22 mouse cellular contexts compared by ENCODE assay signal in the genomic region with DNA sequence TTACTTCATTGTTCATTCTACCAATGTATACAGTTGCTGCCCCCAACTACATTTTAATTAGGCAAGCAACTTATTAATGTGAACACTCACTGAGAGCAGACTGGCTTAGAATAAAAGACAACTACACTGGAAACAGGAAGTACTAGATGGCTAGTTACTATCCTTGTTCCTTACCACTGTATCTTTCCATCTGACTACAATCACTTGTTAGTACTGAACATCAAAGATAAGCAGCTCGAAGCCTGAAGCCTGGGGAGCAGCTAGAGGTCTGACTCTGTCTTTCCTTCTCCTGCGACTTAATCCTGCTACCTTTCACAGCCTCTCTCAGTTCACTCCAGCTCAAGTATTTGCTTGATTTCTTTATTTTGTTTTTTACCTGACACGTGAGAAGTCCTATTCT. TPM values are rescaled to one million over a fixed set of nuclear protein-coding genes. Genes with fewer than 3 reads are reported as not detected.
A peak's percentile ranks its signal among the peaks of the same experiment; 100 is the strongest.
DNase-seq lines count a peak whose midpoint lies in the region; ATAC-seq and TF ChIP-seq lines count a peak whose summit lies in the region.
"Had no signal": no experiment of that assay in that cellular context is flagged by ENCODE, and none has a peak within 500 bp of the region (broad histone marks: within the 10 kb centered on the region; RNA-seq: fewer than 3 reads in every experiment).

No protein-coding gene starts in this region.

- H3K9me3 ChIP-seq in G1E (replicated peaks) (peaks cover 4% of the 10 kb centered on the region), MEL (replicated peaks; ENCODE audit: insufficient read depth, low read length) (no peaks in the 10 kb centered on the region)
- no peaks in the 10 kb centered on the region for H3K9me3 ChIP-seq in forebrain, postnatal 0 days (ENCODE audit: low read length)

- no peak for TF ChIP-seq POLR2A in MEL (IDR thresholded peaks at IDR 0.05; ENCODE audit: control insufficient read depth in 1 of 2, insufficient read depth in 1 of 2, low read depth in 1 of 2, low read length in 2 of 2, poor library complexity in 1 of 2)

- TF ChIP-seq EP300 in MEL (IDR thresholded peaks at IDR 0.05; ENCODE audit: low read depth in 1 of 2, low read length in 2 of 2), result peak; percentile 53 to 72; a peak in 3 of 4 replicates

- 74% methylated on average over 3 of the region's 3 CpGs for WGBS in forebrain, postnatal 0 days

- peaks cover 16% of the 10 kb centered on the region for H3K4me1 ChIP-seq in G1E (ENCODE audit: insufficient read depth, low read depth, low read length)
- peaks cover 9 to 13% of the 10 kb centered on the region in 2 experiments for H3K4me1 ChIP-seq in MEL (ENCODE audit: control insufficient read depth in 1 of 2, insufficient read depth in 2 of 2, low read length in 2 of 2)
- H3K4me1 ChIP-seq in forebrain, postnatal 0 days (ENCODE audit: insufficient read depth), result no peaks in the 10 kb centered on the region

- DNase-seq in heart, adult 11 months, result peak; percentile 40
- no peak for DNase-seq in heart, postnatal 36 days
- DNase-seq in G1E (ENCODE audit: low spot score) (peak; percentile 30), MEL (ENCODE audit: low read depth, low spot score) (peak; percentile 55)
- DNase-seq in gastrocnemius, adult 8-10 months (ENCODE audit: low spot score in 2 of 2), result no peak
- no peak for DNase-seq in forebrain, postnatal 0 days
- DNase-seq: adrenal gland, adult 2 months; adrenal gland, adult 8-10 months; adrenal gland, postnatal 10 days; adrenal gland, postnatal 14 days; adrenal gland, postnatal 25 days; adrenal gland, postnatal 36 days; B cell, adult 2 months; cerebellum, adult 11 months; cerebellum, adult 11-12 months; cerebellum, adult 18-20 months; cerebellum, adult 2 months; cerebellum, adult 8-10 months had no signal

- H3K27ac ChIP-seq in MEL (ENCODE audit: control insufficient read depth, low read depth, low read length), result no peak overlapping the region
- no peak overlapping the region for H3K27ac ChIP-seq in forebrain, postnatal 0 days (ENCODE audit: low read depth, low read length)

- no peaks in the 10 kb centered on the region for H3K79me2 ChIP-seq in MEL (ENCODE audit: control insufficient read depth, insufficient read depth, low read length, poor library complexity)

- no peak for TF ChIP-seq RAD21 in MEL (IDR thresholded peaks at IDR 0.05; ENCODE audit: low read depth, low read length)

- intact Hi-C loops in heart, postnatal 36 days (cut with DNase I), result no loop called here

- no peak overlapping the region for H3K4me2 ChIP-seq in forebrain, postnatal 0 days (ENCODE audit: low read depth)

- H3K27me3 ChIP-seq in G1E (ENCODE audit: insufficient read depth, low read length) (no peaks in the 10 kb centered on the region), MEL (ENCODE audit: control insufficient read depth in 1 of 2, insufficient read depth in 2 of 2, low read length in 2 of 2) (no peaks in the 10 kb centered on the region)
- H3K27me3 ChIP-seq in forebrain, postnatal 0 days (ENCODE audit: insufficient read depth, low read length), result no peaks in the 10 kb centered on the region
- H3K27me3 ChIP-seq: CH12.LX, Patski had no signal

- peak; percentile 80 for ATAC-seq in G1E (ENCODE audit: extremely low read depth, insufficient number of reproducible peaks, low FRiP score, poor library complexity, severe bottlenecking)
- ATAC-seq in forebrain, postnatal 0 days, result no peak
- ATAC-seq: activated CD4-positive, CD25-positive, alpha-beta regulatory T cell, adult 4 months; CD4-positive, CD25-positive, alpha-beta regulatory T cell, adult 4 months; Patski had no signal

- no peaks in the 10 kb centered on the region for H3K36me3 ChIP-seq in G1E (replicated peaks)
- peaks cover 0 to 10% of the 10 kb centered on the region in 2 experiments; a peak in 2 of 4 replicates for H3K36me3 ChIP-seq in MEL (ENCODE audit: control insufficient read depth in 1 of 2, insufficient read depth in 2 of 2, low read length in 2 of 2)
- no peaks in the 10 kb centered on the region for H3K36me3 ChIP-seq in forebrain, postnatal 0 days (ENCODE audit: insufficient read depth)

- H3K4me3 ChIP-seq in G1E (ENCODE audit: low read depth, low read length) (no peak overlapping the region), MEL (ENCODE audit: control insufficient read depth in 1 of 2, insufficient read depth in 1 of 2, low read depth in 2 of 2, low read length in 2 of 2) (no peak overlapping the region)
- H3K4me3 ChIP-seq in forebrain, postnatal 0 days (ENCODE audit: low read depth, low read length), result no peak overlapping the region

- TF ChIP-seq CTCF in G1E (IDR thresholded peaks at IDR 0.05; ENCODE audit: low read depth, low read length) (no peak), MEL (IDR thresholded peaks at IDR 0.05 in 2 of 3, conservative IDR thresholded peaks at IDR 0.05 in 1 of 3; ENCODE audit: control insufficient read depth in 1 of 3, insufficient read depth in 1 of 3, low read depth in 2 of 3, low read length in 3 of 3, poor library complexity in 1 of 3, severe bottlenecking in 1 of 3) (no peak)
- TF ChIP-seq CTCF in forebrain, postnatal 0 days (IDR thresholded peaks at IDR 0.05; ENCODE audit: low read depth), result no peak

- H3K9ac ChIP-seq in MEL (ENCODE audit: control insufficient read depth, low read depth, low read length, poor library complexity, severe bottlenecking), result no peak overlapping the region
- no peak overlapping the region for H3K9ac ChIP-seq in forebrain, postnatal 0 days

TF ChIP-seq in MEL, 35 proteins besides CTCF, POLR2A, EP300 and RAD21:
- TF ChIP-seq JUND (IDR thresholded peaks at IDR 0.05; ENCODE audit: low read depth, low read length), result no peak
- 0 out of 2 replicates have a peak, but pooled peaks have one; percentile 37 for TF ChIP-seq ELF1 (IDR thresholded peaks at IDR 0.05; ENCODE audit: low read depth, low read length)
- TF ChIP-seq ETS1 (IDR thresholded peaks at IDR 0.05; ENCODE audit: low read depth, low read length), result peak; percentile 34; the same call in 1 of the 2 replicates
- peak; percentile 30; the same call in 1 of the 2 replicates for TF ChIP-seq RCOR1 (IDR thresholded peaks at IDR 0.05; ENCODE audit: low read depth, low read length)
- no peak for TF ChIP-seq ZC3H11A (IDR thresholded peaks at IDR 0.05; ENCODE audit: low read depth, low read length)
- TF ChIP-seq GATA1 (IDR thresholded peaks at IDR 0.05; ENCODE audit: low read depth, low read length), result peak; percentile 85
- TF ChIP-seq TCF12 (IDR thresholded peaks at IDR 0.05; ENCODE audit: low read depth, low read length), result peak; percentile 62

RNA-seq across cellular contexts. Expression of a gene that starts 18.0 kb away (rescaled TPM):
- 10 to 100 TPM; 10.9 to 11.8 TPM for total RNA-seq in heart, postnatal 36 days (2021)
- total RNA-seq in G1E (2014; fragmentation: Nextera tagmentation), result 66.3 and 94.8 TPM in 2 replicates
- 77.7 and 81.4 TPM in 2 replicates for total RNA-seq in G1E (2017)
- polyA plus RNA-seq in G1E (2012), result 30.8 and 33.3 TPM in 2 replicates
- total RNA-seq in MEL (2012; rRNA removed), result 37.6 and 43.7 TPM in 2 replicates
- 10 to 100 TPM in 1 of 2 experiments, not detected in 1; 40.5 TPM for polyA plus RNA-seq in MEL (2012; ENCODE audit: insufficient read depth in 1 of 2, insufficient read length in 2 of 2, low read depth in 1 of 2, low replicate concordance in 2 of 2, missing spikeins in 1 of 2)
- total RNA-seq in gastrocnemius, adult 8-10 months (2022), result 10 to 100 TPM in 1 of 4 experiments, 1 to 10 TPM in 3; 5.2 to 10.7 (median 7.3) TPM
- total RNA-seq in forebrain, postnatal 0 days (2014; rRNA removed), result 43.7 and 53.4 TPM in 2 replicates
- 27.9 and 37.8 TPM in 2 replicates for polyA plus RNA-seq in forebrain, postnatal 0 days (2015; fragmentation: Nextera tagmentation; extraction: Ambion mirVana)

RNA-seq across cellular contexts. Expression of a gene that starts 18.1 kb away (rescaled TPM):
- 1 to 10 TPM; 2.1 TPM for total RNA-seq in heart, postnatal 36 days (2021)
- total RNA-seq in G1E (2014; fragmentation: Nextera tagmentation), result 3.8 and 7.2 TPM in 2 replicates
- 1.7 and 2.9 TPM in 2 replicates for total RNA-seq in G1E (2017)
- polyA plus RNA-seq in G1E (2012), result 0.23 and 0.33 TPM in 2 replicates
- total RNA-seq in MEL (2012; rRNA removed), result 1.0 and 1.1 TPM in 2 replicates
- polyA plus RNA-seq in MEL (2012; ENCODE audit: insufficient read depth in 1 of 2, insufficient read length in 2 of 2, low read depth in 1 of 2, low replicate concordance in 2 of 2, missing spikeins in 1 of 2), result under 1 TPM in 1 of 2 experiments, not detected in 1; 0.78 TPM
- total RNA-seq in gastrocnemius, adult 8-10 months (2022), result 1 to 10 TPM; 1.2 to 1.6 (median 1.3) TPM
- total RNA-seq in forebrain, postnatal 0 days (2014; rRNA removed), result 3.2 and 5.7 TPM in 2 replicates
- 2.2 and 3.0 TPM in 2 replicates for polyA plus RNA-seq in forebrain, postnatal 0 days (2015; fragmentation: Nextera tagmentation; extraction: Ambion mirVana)

RNA-seq across cellular contexts. Expression of a gene that starts 24.8 kb away (rescaled TPM):
- 10 to 100 TPM; 40.1 to 46.0 TPM for total RNA-seq in heart, postnatal 36 days (2021)
- total RNA-seq in G1E (2014; fragmentation: Nextera tagmentation), result 95.6 and 101 TPM in 2 replicates
- total RNA-seq in G1E (2017), result 66.2 and 78.1 TPM in 2 replicates
- 59.2 and 72.3 TPM in 2 replicates for polyA plus RNA-seq in G1E (2012)
- 76.7 and 77.2 TPM in 2 replicates for total RNA-seq in MEL (2012; rRNA removed)
- polyA plus RNA-seq in MEL (2012; ENCODE audit: insufficient read depth in 1 of 2, insufficient read length in 2 of 2, low read depth in 1 of 2, low replicate concordance in 2 of 2, missing spikeins in 1 of 2), result 100 to 1,000 TPM in 1 of 2 experiments, 10 to 100 TPM in 1; 30.9 to 104 TPM
- total RNA-seq in gastrocnemius, adult 8-10 months (2022), result 10 to 100 TPM; 66.3 to 73.3 (median 69.5) TPM
- total RNA-seq in forebrain, postnatal 0 days (2014; rRNA removed), result 36.4 and 48.8 TPM in 2 replicates
- polyA plus RNA-seq in forebrain, postnatal 0 days (2015; fragmentation: Nextera tagmentation; extraction: Ambion mirVana), result 71.1 and 75.6 TPM in 2 replicates

Comparison
In these comparisons a context has a peak if more than half of its experiments do, and no peak if none do; other contexts are left out.
1. DNase-seq: peak in heart, adult 11 months (single experiment), G1E (single experiment) and MEL (single experiment); none in heart, postnatal 36 days (0 of 2), gastrocnemius, adult 8-10 months (0 of 2) and forebrain, postnatal 0 days (single experiment).